Mouse (Mus musculus): ENCODE measurements at regions not wholly inside any gene's neighbourhood (a gene's known extent, or its start where the extent isn't known, plus 50 kb on each side); places are given as distances from the start of the nearest gene placed in this dataset.

- no peak for TF ChIP-seq CTCF (IDR thresholded peaks at IDR 0.05; ENCODE audit: borderline replicate concordance, control insufficient read depth, extremely low read depth, insufficient read depth, low read length, poor library complexity)
- TF ChIP-seq POLR2A (IDR thresholded peaks at IDR 0.05; ENCODE audit: control insufficient read depth, extremely low read depth, insufficient read depth, low read length, poor library complexity): no peak
Observed at GRCm38 (mm10) chr6:109167439-109167838, 339.0 kb downstream of the Edem1 start.
